Mouse (Mus musculus): Measurements from ENCODE around the gene Ext2. TPM values are rescaled to one million over a fixed set of nuclear protein-coding genes. Genes with fewer than 3 reads are reported as not detected.

The Ext2 gene
- polyA plus RNA-seq, 1 experiment from 2014 or later: 76.0 TPM

- H3K4me1 ChIP-seq: peaks cover 69% of the 10 kb centered on the region
Observed at GRCm38 (mm10) chr2:93782156-93782555, 40.2 kb downstream of the Ext2 start.

GRCm38 (mm10) chr2:93780528-93780927 is 41.8 kb downstream of the Ext2 start:
- Histone ChIP-seq H3K27ac (replicated peaks) (0 out of 2 replicates have a peak overlapping the region, but pooled peaks have one; percentile 37), H3K4me1 (peaks cover 75% of the 10 kb centered on the region), H3K9me3 (no peaks in the 10 kb centered on the region), H3K4me3 (no peak overlapping the region), H3K27me3 (replicated peaks; ENCODE audit: low read depth, poor library complexity, severe bottlenecking) (no peaks in the 10 kb centered on the region), H3K36me3 (replicated peaks) (peaks cover 10% of the 10 kb centered on the region)
- WGBS: 71% methylated on average over 10 of the region's 10 CpGs
- no peak for DNase-seq (ENCODE audit: low spot score)

More at GRCm38 (mm10) chr2:93782156-93782555, 40.2 kb downstream of the Ext2 start:
- Histone ChIP-seq H3K4me3 (no peak overlapping the region), H3K36me3 (replicated peaks) (peaks cover 16% of the 10 kb centered on the region), H3K27ac (replicated peaks) (peak overlapping the region; percentile 54; the same call in 1 of the 2 replicates), H3K9me3 (no peaks in the 10 kb centered on the region), H3K27me3 (replicated peaks; ENCODE audit: low read depth, poor library complexity, severe bottlenecking) (no peaks in the 10 kb centered on the region)
- WGBS: 84% methylated on average over 4 of the region's 4 CpGs
- no peak for DNase-seq (ENCODE audit: low spot score)

GRCm38 (mm10) chr2:93779897-93780208 is 42.5 kb downstream of the Ext2 start:
- Histone ChIP-seq H3K27me3 (replicated peaks; ENCODE audit: low read depth, poor library complexity, severe bottlenecking) (no peaks in the 10 kb centered on the region), H3K36me3 (replicated peaks) (peaks cover 10% of the 10 kb centered on the region), H3K9me3 (no peaks in the 10 kb centered on the region), H3K4me1 (peaks cover 75% of the 10 kb centered on the region), H3K27ac (replicated peaks) (peak overlapping the region; percentile 36), H3K4me3 (no peak overlapping the region)
- WGBS: 54% methylated on average over 6 of the region's 6 CpGs
- no peak for DNase-seq (ENCODE audit: low spot score)

- no peak for DNase-seq (ENCODE audit: low spot score)
- WGBS: 75% methylated on average over 16 of the region's 16 CpGs
- Histone ChIP-seq H3K27ac (replicated peaks) (peak overlapping the region; percentile 36), H3K4me3 (no peak overlapping the region), H3K27me3 (replicated peaks; ENCODE audit: low read depth, poor library complexity, severe bottlenecking) (no peaks in the 10 kb centered on the region), H3K9me3 (no peaks in the 10 kb centered on the region), H3K36me3 (replicated peaks) (peaks cover 10% of the 10 kb centered on the region), H3K4me1 (peaks cover 76% of the 10 kb centered on the region)
Observed at GRCm38 (mm10) chr2:93779081-93779896, 43.1 kb downstream of the Ext2 start.

- Histone ChIP-seq H3K27ac (replicated peaks) (no peak overlapping the region), H3K4me3 (no peak overlapping the region), H3K36me3 (replicated peaks) (peaks cover 6% of the 10 kb centered on the region), H3K9me3 (no peaks in the 10 kb centered on the region), H3K27me3 (replicated peaks; ENCODE audit: low read depth, poor library complexity, severe bottlenecking) (no peaks in the 10 kb centered on the region), H3K4me1 (peaks cover 76% of the 10 kb centered on the region)
- no peak for DNase-seq (ENCODE audit: low spot score)
- WGBS: 90% methylated on average over 5 of the region's 5 CpGs
Observed at GRCm38 (mm10) chr2:93778616-93779015, 43.8 kb downstream of the Ext2 start.

GRCm38 (mm10) chr2:93777056-93777430 is 45.3 kb downstream of the Ext2 start:
- peaks cover 90% of the 10 kb centered on the region for H3K4me1 ChIP-seq
- peak overlapping the region; percentile 45; the same call in 1 of the 2 replicates for H3K27ac ChIP-seq (replicated peaks)
- H3K27me3 ChIP-seq (replicated peaks; ENCODE audit: low read depth, poor library complexity, severe bottlenecking): no peaks in the 10 kb centered on the region; the same call in 1 of the 2 replicates
- DNase-seq (ENCODE audit: low spot score): no peak
- WGBS: 81% methylated on average over 4 of the region's 4 CpGs
- no peaks in the 10 kb centered on the region for H3K9me3 ChIP-seq
- no peak overlapping the region for H3K4me3 ChIP-seq
- H3K36me3 ChIP-seq (replicated peaks): peaks cover 4% of the 10 kb centered on the region; the same call in 1 of the 2 replicates

- peaks cover 4% of the 10 kb centered on the region; the same call in 1 of the 2 replicates for H3K36me3 ChIP-seq (replicated peaks)
- peaks cover 90% of the 10 kb centered on the region for H3K4me1 ChIP-seq
- 77% methylated on average over 7 of the region's 7 CpGs for WGBS
- no peak overlapping the region for H3K4me3 ChIP-seq
- DNase-seq (ENCODE audit: low spot score): no peak
- no peaks in the 10 kb centered on the region for H3K9me3 ChIP-seq
- no peaks in the 10 kb centered on the region; the same call in 1 of the 2 replicates for H3K27me3 ChIP-seq (replicated peaks; ENCODE audit: low read depth, poor library complexity, severe bottlenecking)
- peak overlapping the region; percentile 45 for H3K27ac ChIP-seq (replicated peaks)
Observed at GRCm38 (mm10) chr2:93776267-93777055, 45.9 kb downstream of the Ext2 start.

- peak overlapping the region; percentile 45 for H3K27ac ChIP-seq (replicated peaks)
- H3K9me3 ChIP-seq: no peaks in the 10 kb centered on the region
- peaks cover 90% of the 10 kb centered on the region for H3K4me1 ChIP-seq
- 22% methylated on average over 4 of the region's 4 CpGs for WGBS
- H3K4me3 ChIP-seq: no peak overlapping the region
- H3K36me3 ChIP-seq (replicated peaks): peaks cover 4% of the 10 kb centered on the region; the same call in 1 of the 2 replicates
- no peaks in the 10 kb centered on the region; the same call in 1 of the 2 replicates for H3K27me3 ChIP-seq (replicated peaks; ENCODE audit: low read depth, poor library complexity, severe bottlenecking)
- DNase-seq (ENCODE audit: low spot score): peak; percentile 39
Observed at GRCm38 (mm10) chr2:93775431-93775830, 46.9 kb downstream of the Ext2 start.

GRCm38 (mm10) chr2:93774946-93775345 is 47.4 kb downstream of the Ext2 start:
- H3K9me3 ChIP-seq: no peaks in the 10 kb centered on the region
- no peaks in the 10 kb centered on the region; the same call in 1 of the 2 replicates for H3K27me3 ChIP-seq (replicated peaks; ENCODE audit: low read depth, poor library complexity, severe bottlenecking)
- H3K4me1 ChIP-seq: peaks cover 88% of the 10 kb centered on the region
- peak overlapping the region; percentile 45; the same call in 1 of the 2 replicates for H3K27ac ChIP-seq (replicated peaks)
- no peak for DNase-seq (ENCODE audit: low spot score)
- H3K36me3 ChIP-seq (replicated peaks): peaks cover 4% of the 10 kb centered on the region; the same call in 1 of the 2 replicates
- no peak overlapping the region for H3K4me3 ChIP-seq
- WGBS: 59% methylated on average over 5 of the region's 5 CpGs

- Histone ChIP-seq H3K4me3 (0 out of 2 replicates have a peak overlapping the region, but pooled peaks have one; percentile 3), H3K9me3 (no peaks in the 10 kb centered on the region), H3K27ac (replicated peaks) (peak overlapping the region; percentile 80), H3K27me3 (replicated peaks; ENCODE audit: low read depth, poor library complexity, severe bottlenecking) (no peaks in the 10 kb centered on the region; the same call in 1 of the 2 replicates), H3K4me1 (peaks cover 81% of the 10 kb centered on the region), H3K36me3 (replicated peaks) (peaks cover 10% of the 10 kb centered on the region)
- WGBS: 38% methylated on average over 4 of the region's 4 CpGs
- no peak for DNase-seq (ENCODE audit: low spot score)
Observed at GRCm38 (mm10) chr2:93772765-93773085, 49.6 kb downstream of the Ext2 start.

GRCm38 (mm10) chr2:93772054-93772764 is 50.2 kb downstream of the Ext2 start:
- 29% methylated on average over 16 of the region's 16 CpGs for WGBS
- no peaks in the 10 kb centered on the region; the same call in 1 of the 2 replicates for H3K27me3 ChIP-seq (replicated peaks; ENCODE audit: low read depth, poor library complexity, severe bottlenecking)
- H3K9me3 ChIP-seq: no peaks in the 10 kb centered on the region
- H3K4me3 ChIP-seq: 0 out of 2 replicates have a peak overlapping the region, but pooled peaks have one; percentile 3
- peak overlapping the region; percentile 80 for H3K27ac ChIP-seq (replicated peaks)
- H3K4me1 ChIP-seq: peaks cover 76% of the 10 kb centered on the region
- DNase-seq (ENCODE audit: low spot score): peak; percentile 71
- peaks cover 10% of the 10 kb centered on the region for H3K36me3 ChIP-seq (replicated peaks)

- Histone ChIP-seq H3K27ac (replicated peaks) (peak overlapping the region; percentile 65), H3K27me3 (replicated peaks; ENCODE audit: low read depth, poor library complexity, severe bottlenecking) (no peaks in the 10 kb centered on the region; the same call in 1 of the 2 replicates), H3K4me1 (peaks cover 63% of the 10 kb centered on the region), H3K36me3 (replicated peaks) (peaks cover 14% of the 10 kb centered on the region), H3K4me3 (no peak overlapping the region), H3K9me3 (no peaks in the 10 kb centered on the region)
- no peak for DNase-seq (ENCODE audit: low spot score)
- 60% methylated on average over 4 of the region's 4 CpGs for WGBS
Observed at GRCm38 (mm10) chr2:93770895-93771294, 51.5 kb downstream of the Ext2 start.
